Mouse (Mus musculus): ENCODE data around the gene Luc7l3. TPM values are rescaled to one million over a fixed set of nuclear protein-coding genes. Genes with fewer than 3 reads are reported as not detected.
A peak's percentile ranks its signal among the peaks of the same experiment; 100 is the strongest.

Gene Luc7l3
- polyA plus RNA-seq, 2 experiments, result 33.7 to 39.1 TPM

GRCm38 (mm10) chr11:94315308-94315707 is 6.5 kb downstream of the Luc7l3 start:
- Histone ChIP-seq H3K4me2 (ENCODE audit: low read depth) (peak overlapping the region; percentile 40), H3K9me3 (ENCODE audit: control insufficient read depth, low read length) (no peaks in the 10 kb centered on the region), H3K4me3 (ENCODE audit: insufficient read depth in 1 of 2, low read depth in 2 of 2, low read length in 2 of 2) (no peak overlapping the region), H3K27ac (peak overlapping the region; percentile 26), H3K9ac (replicated peaks) (no peak overlapping the region; the same call in 1 of the 2 replicates), H3K4me1 (replicated peaks; ENCODE audit: control insufficient read depth in 2 of 2, insufficient read depth in 2 of 2, low read length in 1 of 2) (peaks cover 54 to 55% of the 10 kb centered on the region in 2 experiments), H3K27me3 (ENCODE audit: control insufficient read depth, insufficient read depth, low read length) (no peaks in the 10 kb centered on the region), H3K36me3 (replicated peaks; ENCODE audit: control insufficient read depth, insufficient read depth, low read depth) (peaks cover 20% of the 10 kb centered on the region)
- no peak for ATAC-seq (ENCODE audit: insufficient read depth)
- no peak for TF ChIP-seq CTCF (IDR thresholded peaks at IDR 0.05; ENCODE audit: low read depth)
- 21% methylated on average over 1 of the region's 1 CpGs for WGBS (ENCODE audit: insufficient replicate concordance)
- no peak for DNase-seq (ENCODE audit: low read depth in 3 of 3, low spot score in 3 of 3)

- Histone ChIP-seq H3K9ac (replicated peaks) (peak overlapping the region; percentile 10; the same call in 1 of the 2 replicates), H3K27ac (peak overlapping the region; percentile 11)
These were observed 7.6 kb downstream of the Luc7l3 start for GRCm38 (mm10) chr11:94314098-94314652.

GRCm38 (mm10) chr11:94312733-94313132 is 9.1 kb downstream of the Luc7l3 start:
- Histone ChIP-seq H3K9me3 (ENCODE audit: control insufficient read depth, low read length) (no peaks in the 10 kb centered on the region), H3K27ac (no peak overlapping the region), H3K9ac (replicated peaks) (no peak overlapping the region), H3K36me3 (replicated peaks; ENCODE audit: control insufficient read depth, insufficient read depth, low read depth) (peaks cover 28% of the 10 kb centered on the region), H3K4me2 (ENCODE audit: low read depth) (no peak overlapping the region), H3K27me3 (ENCODE audit: control insufficient read depth, insufficient read depth, low read length) (no peaks in the 10 kb centered on the region), H3K4me3 (ENCODE audit: insufficient read depth in 1 of 2, low read depth in 2 of 2, low read length in 2 of 2) (no peak overlapping the region), H3K4me1 (replicated peaks; ENCODE audit: control insufficient read depth in 2 of 2, insufficient read depth in 2 of 2, low read length in 1 of 2) (peaks cover 35 to 39% of the 10 kb centered on the region in 2 experiments)
- DNase-seq (ENCODE audit: low read depth in 3 of 3, low spot score in 3 of 3) (no peak), ATAC-seq (ENCODE audit: insufficient read depth) (no peak)
- TF ChIP-seq CTCF (IDR thresholded peaks at IDR 0.05; ENCODE audit: low read depth) (no peak), EP300 (IDR thresholded peaks at IDR 0.05; ENCODE audit: low read depth) (no peak)
- 58% methylated on average over 1 of the region's 1 CpGs for whole genome bisulfite sequencing (ENCODE audit: insufficient replicate concordance)

More at GRCm38 (mm10) chr11:94314098-94314652, 7.6 kb downstream of the Luc7l3 start:
- DNase-seq (ENCODE audit: low read depth in 3 of 3, low spot score in 3 of 3) (no peak), ATAC-seq (ENCODE audit: insufficient read depth) (peak; percentile 61; the same call in 1 of the 2 replicates)
- 7% methylated on average over 2 of the region's 2 CpGs for WGBS (ENCODE audit: insufficient replicate concordance)
- H3K4me1 ChIP-seq (replicated peaks; ENCODE audit: control insufficient read depth in 2 of 2, insufficient read depth in 2 of 2, low read length in 1 of 2), result peaks cover 45 to 50% of the 10 kb centered on the region in 2 experiments
- peaks cover 24% of the 10 kb centered on the region for H3K36me3 ChIP-seq (replicated peaks; ENCODE audit: control insufficient read depth, insufficient read depth, low read depth)
- no peak for TF ChIP-seq CTCF (IDR thresholded peaks at IDR 0.05; ENCODE audit: low read depth)
- TF ChIP-seq EP300 (IDR thresholded peaks at IDR 0.05; ENCODE audit: low read depth), result peak; percentile 26; the same call in 1 of the 2 replicates
- no peaks in the 10 kb centered on the region for H3K27me3 ChIP-seq (ENCODE audit: control insufficient read depth, insufficient read depth, low read length)
- H3K9me3 ChIP-seq (ENCODE audit: control insufficient read depth, low read length), result no peaks in the 10 kb centered on the region
- H3K4me3 ChIP-seq (ENCODE audit: insufficient read depth in 1 of 2, low read depth in 2 of 2, low read length in 2 of 2), result no peak overlapping the region
- peak overlapping the region; percentile 40 for H3K4me2 ChIP-seq (ENCODE audit: low read depth)

GRCm38 (mm10) chr11:94294996-94295845 is 26.6 kb downstream of the Luc7l3 start:
- ATAC-seq (ENCODE audit: insufficient read depth) (no peak), DNase-seq (ENCODE audit: low read depth in 3 of 3, low spot score in 3 of 3) (no peak)
- Histone ChIP-seq H3K27me3 (ENCODE audit: control insufficient read depth, insufficient read depth, low read length) (no peaks in the 10 kb centered on the region), H3K4me1 (replicated peaks; ENCODE audit: control insufficient read depth in 2 of 2, insufficient read depth in 2 of 2, low read length in 1 of 2) (peaks cover 6 to 9% of the 10 kb centered on the region in 2 experiments), H3K27ac (no peak overlapping the region), H3K9ac (replicated peaks) (no peak overlapping the region), H3K36me3 (replicated peaks; ENCODE audit: control insufficient read depth, insufficient read depth, low read depth) (peaks cover 88% of the 10 kb centered on the region), H3K9me3 (ENCODE audit: control insufficient read depth, low read length) (no peaks in the 10 kb centered on the region), H3K4me2 (ENCODE audit: low read depth) (no peak overlapping the region), H3K4me3 (ENCODE audit: insufficient read depth in 1 of 2, low read depth in 2 of 2, low read length in 2 of 2) (no peak overlapping the region)
- 88% methylated on average over 9 of the region's 9 CpGs for WGBS (ENCODE audit: insufficient replicate concordance)
- no peak for TF ChIP-seq CTCF (IDR thresholded peaks at IDR 0.05; ENCODE audit: low read depth)
- no peak for TF ChIP-seq EP300 (IDR thresholded peaks at IDR 0.05; ENCODE audit: low read depth)

All from liver, embryonic 14.5 days (tissue).